Mouse (Mus musculus) liver, postnatal 0 days (tissue): Measurements from ENCODE around the gene Eps15l1. TPM values are rescaled to one million over a fixed set of nuclear protein-coding genes. Genes with fewer than 3 reads are reported as not detected.

Source experiments
- ATAC-seq: fragments of 200-750 bp; cut with Nextera tagmentation; 2 replicates; pipeline ENCODE4 v1.8.0; 2017; ENCODE audit warnings: mild to moderate bottlenecking, moderate library complexity
- DNase-seq: peaks from one replicate; pipeline ENCODE4 v3.0.0-alpha.2; 2016
- H3K27ac ChIP-seq: fragments of 300-500 bp; sonication (generic); 2 replicates; pipeline ENCODE4 v1.5.1; 2014; ENCODE audit warnings: antibody characterized with exemption, moderate library complexity, mild to moderate bottlenecking, low read depth
- H3K27me3 ChIP-seq: fragments of 300-500 bp; sonication (generic); 2 replicates; pipeline ENCODE4 v1.6.1; 2014; ENCODE audit warnings: low read length, control low read depth, mixed read lengths; ENCODE audit not compliant: insufficient read depth
- H3K36me3 ChIP-seq: fragments of 300-500 bp; sonication (generic); replicated peaks from 2 replicates; pipeline ENCODE4 v1.6.1; 2014; ENCODE audit warnings: mild to moderate bottlenecking, control low read depth, low read length, moderate library complexity, mixed read lengths; ENCODE audit not compliant: insufficient read depth
- H3K4me1 ChIP-seq: fragments of 300-500 bp; sonication (generic); 2 replicates; pipeline ENCODE4 v1.6.1; 2014; ENCODE audit warnings: antibody characterized with exemption, mild to moderate bottlenecking, control low read depth; ENCODE audit not compliant: insufficient read depth
- H3K4me2 ChIP-seq: fragments of 300-500 bp; sonication (generic); 2 replicates; pipeline ENCODE4 v1.6.1; 2014; ENCODE audit warnings: low read depth, mild to moderate bottlenecking, low read length, moderate library complexity, mixed read lengths
- H3K4me3 ChIP-seq: fragments of 300-500 bp; sonication (generic); 2 replicates; pipeline ENCODE4 v1.5.1; 2014; ENCODE audit warnings: low read depth, low read length
- H3K9ac ChIP-seq: fragments of 300-500 bp; sonication (generic); replicated peaks from 2 replicates; pipeline ENCODE4 v1.6.1; 2014; ENCODE audit warnings: mild to moderate bottlenecking, moderate library complexity
- H3K9me3 ChIP-seq: fragments of 300-500 bp; sonication (generic); 2 replicates; pipeline ENCODE4 v1.6.1; 2016; ENCODE audit warnings: mild to moderate bottlenecking, control low read depth, low read length, mixed read lengths
- CTCF ChIP-seq: sonication (generic); IDR thresholded peaks from 2 replicates; pipeline ENCODE4 v1.5.1; 2016; ENCODE audit warnings: antibody characterized with exemption, low read depth
- WGBS: fragments of 180-500 bp; shearing (Covaris S2); extraction: QIAGEN DNeasy Blood & Tissue Kit; methylation state at CpG from one replicate; pipeline ENCODE4 v1.1.7; 2014; ENCODE audit not compliant: insufficient replicate concordance; 5-methylcytosine and 5-hydroxymethylcytosine counted together
- microRNA-seq: library from miRNA; unstranded; fragments of <30 nt; microRNA quantifications from one replicate; pipeline ENCODE4, GENCODE M21; 2016
- polyA plus RNA-seq: library from polyadenylated mRNA; unstranded; fragments of >200 nt; fragmentation: Nextera tagmentation; extraction: Ambion mirVana; gene quantifications from 2 replicates; pipeline ENCODE4 v1.2.1, GENCODE M21; 2015

The Eps15l1 gene
- polyA plus RNA-seq, 1 experiment from 2014 or later: 10.1 TPM

- TF ChIP-seq CTCF: no peak
- Histone ChIP-seq H3K9me3 (no peaks in the 10 kb centered on the region), H3K27me3 (no peaks in the 10 kb centered on the region), H3K4me1 (peaks cover 14% of the 10 kb centered on the region), H3K9ac (no peak overlapping the region), H3K36me3 (no peaks in the 10 kb centered on the region), H3K4me3 (no peak overlapping the region), H3K27ac (no peak overlapping the region), H3K4me2 (no peak overlapping the region)
- DNase-seq (no peak), ATAC-seq (no peak)
- 58% methylated on average over 2 of the region's 2 CpGs for WGBS
These were observed 130.2 kb downstream of the Eps15l1 start for GRCm38 (mm10) chr8:72291104-72291503.

Small RNA genes lying within 50 kb of the gene (microRNA-seq; reads per million reads assigned to microRNA genes)
- gene Mir7068: not detected

Other genes with a start within 250 kb of the Eps15l1 start
- gene Hsh2d, start 231.8 kb downstream of the Eps15l1 start, polyA plus RNA-seq: 0.59 and 0.68 TPM in 2 replicates
- gene Cib3, start 208.6 kb downstream of the Eps15l1 start, polyA plus RNA-seq: not detected in 2 replicates
- gene Gm11034, start 207.8 kb downstream of the Eps15l1 start, polyA plus RNA-seq: not detected in 2 replicates
- 27.5 and 28.4 TPM in 2 replicates for gene Fam32a, start 201.7 kb downstream of the Eps15l1 start, polyA plus RNA-seq
- 40.7 and 41.7 TPM in 2 replicates for gene Ap1m1, start 181.4 kb downstream of the Eps15l1 start, polyA plus RNA-seq
- gene Gm10282, start 116.2 kb downstream of the Eps15l1 start, polyA plus RNA-seq: 6.3 and 6.4 TPM in 2 replicates
- gene Klf2, start 102.4 kb downstream of the Eps15l1 start, polyA plus RNA-seq: 5.6 and 7.4 TPM in 2 replicates
- gene Calr3, start 22.4 kb upstream of the Eps15l1 start, polyA plus RNA-seq: 0.46 and 0.72 TPM in 2 replicates
- gene 1700030K09Rik, start 22.4 kb upstream of the Eps15l1 start, polyA plus RNA-seq: 2.1 and 2.2 TPM in 2 replicates
- gene Cherp, start 53.8 kb upstream of the Eps15l1 start, polyA plus RNA-seq: 9.2 and 11.2 TPM in 2 replicates
- 5.8 and 6.0 TPM in 2 replicates for gene Slc35e1, start 71.2 kb upstream of the Eps15l1 start, polyA plus RNA-seq
- gene Med26, start 126.8 kb upstream of the Eps15l1 start, polyA plus RNA-seq: 4.9 TPM in 2 replicates
- gene Smim7, start 149.6 kb upstream of the Eps15l1 start, polyA plus RNA-seq: 56.1 and 59.3 TPM in 2 replicates
- gene Tmem38a, start 150.6 kb upstream of the Eps15l1 start, polyA plus RNA-seq: 2.3 and 5.8 TPM in 2 replicates
- not detected in 2 replicates for gene Nwd1, start 225.3 kb upstream of the Eps15l1 start, polyA plus RNA-seq